Mouse (Mus musculus) thymus, postnatal 4 days (tissue): ENCODE data around the gene Npy4r.

ENCODE experiments used
- DNase-seq: peaks from one replicate; pipeline ENCODE4 v3.0.0; 2021

Gene Npy4r

GRCm38 (mm10) chr14:34119046-34119723, 33.1 kb downstream of the Npy4r start:
- DNase-seq = no peak

GRCm38 (mm10) chr14:34114311-34114710, 38.0 kb downstream of the Npy4r start:
- DNase-seq = no peak

- no peak for DNase-seq
Measured at GRCm38 (mm10) chr14:34107594-34107993, 44.7 kb downstream of the Npy4r start.

- DNase-seq = peak; percentile 73
Measured at GRCm38 (mm10) chr14:34106389-34107062, 45.8 kb downstream of the Npy4r start.

- DNase-seq = peak; percentile 44
Measured at GRCm38 (mm10) chr14:34104892-34105291, 47.4 kb downstream of the Npy4r start.

GRCm38 (mm10) chr14:34103855-34104254, 48.4 kb downstream of the Npy4r start:
- DNase-seq = no peak

- no peak for DNase-seq
Measured at GRCm38 (mm10) chr14:34102601-34103000, 49.7 kb downstream of the Npy4r start, which contains the start of gene A630023A22Rik. Gene A630023A22Rik (minus strand): TSS chr14:34102754.

GRCm38 (mm10) chr14:34096161-34096560, 56.1 kb downstream of the Npy4r start:
- no peak for DNase-seq
